Mouse (Mus musculus): ENCODE measurements at regions not wholly inside any gene's neighbourhood (a gene's known extent, or its start where the extent isn't known, plus 50 kb on each side); places are given as distances from the start of the nearest gene placed in this dataset.

- no peak for DNase-seq (ENCODE audit: low read depth)
These were observed 538.6 kb downstream of the Ptprc start for GRCm38 (mm10) chr1:137636947-137637346.

- DNase-seq (ENCODE audit: low read depth), result no peak
These were observed 539.1 kb downstream of the Ptprc start for GRCm38 (mm10) chr1:137636321-137636944.

- no peak for DNase-seq (ENCODE audit: low read depth)
These were observed 539.7 kb downstream of the Ptprc start for GRCm38 (mm10) chr1:137635781-137636180.

- DNase-seq (ENCODE audit: low read depth), result no peak
These were observed 544.0 kb downstream of the Ptprc start for GRCm38 (mm10) chr1:137631546-137631945.

GRCm38 (mm10) chr1:137620672-137621071 is 554.8 kb downstream of the Ptprc start:
- DNase-seq (ENCODE audit: low read depth), result peak; percentile 11

GRCm38 (mm10) chr1:137618231-137618630 is 557.3 kb downstream of the Ptprc start:
- DNase-seq (ENCODE audit: low read depth), result no peak

- DNase-seq (ENCODE audit: low read depth), result no peak
These were observed 558.0 kb downstream of the Ptprc start for GRCm38 (mm10) chr1:137617513-137617912.

- no peak for DNase-seq (ENCODE audit: low read depth)
These were observed 568.8 kb downstream of the Ptprc start for GRCm38 (mm10) chr1:137606716-137607115.

GRCm38 (mm10) chr1:137605890-137606663 is 569.4 kb downstream of the Ptprc start:
- DNase-seq (ENCODE audit: low read depth), result no peak

GRCm38 (mm10) chr1:137593732-137594131 is 581.8 kb downstream of the Ptprc start:
- no peak for DNase-seq (ENCODE audit: low read depth)

- DNase-seq (ENCODE audit: low read depth), result no peak
These were observed 583.6 kb downstream of the Ptprc start for GRCm38 (mm10) chr1:137591891-137592290.

- no peak for DNase-seq (ENCODE audit: low read depth)
These were observed 584.2 kb downstream of the Ptprc start for GRCm38 (mm10) chr1:137591295-137591694.

GRCm38 (mm10) chr1:137588304-137589300 is 586.9 kb downstream of the Ptprc start:
- peak; percentile 60 for DNase-seq (ENCODE audit: low read depth)

GRCm38 (mm10) chr1:137587481-137588228 is 587.9 kb downstream of the Ptprc start:
- DNase-seq (ENCODE audit: low read depth), result no peak

GRCm38 (mm10) chr1:137584696-137585095 is 590.8 kb downstream of the Ptprc start:
- no peak for DNase-seq (ENCODE audit: low read depth)

GRCm38 (mm10) chr1:137584104-137584675 is 591.3 kb downstream of the Ptprc start:
- no peak for DNase-seq (ENCODE audit: low read depth)

- DNase-seq (ENCODE audit: low read depth), result no peak
These were observed 597.9 kb downstream of the Ptprc start for GRCm38 (mm10) chr1:137577639-137578038.

- DNase-seq (ENCODE audit: low read depth), result no peak
These were observed 599.3 kb downstream of the Ptprc start for GRCm38 (mm10) chr1:137576174-137576573.

GRCm38 (mm10) chr1:137575380-137575779 is 600.1 kb downstream of the Ptprc start:
- DNase-seq (ENCODE audit: low read depth), result peak; percentile 34

- DNase-seq (ENCODE audit: low read depth), result no peak
These were observed 603.3 kb downstream of the Ptprc start for GRCm38 (mm10) chr1:137571905-137572865.

All from 416B (cell line).